Mouse (Mus musculus) left cerebral cortex, adult 9 months (tissue): ENCODE measurements around the gene Ifit1bl2.
A peak's percentile ranks its signal among the peaks of the same experiment; 100 is the strongest.
"Not testable (repeated sequence)": the region's sequence is repeated elsewhere in the genome, so short reads cannot be mapped to it uniquely, and the experiment has no call there.

Source experiments
- DNase-seq, 2 experiments: peaks; one replicate each; pipeline ENCODE4 v3.0.0; 2022; ENCODE audit warnings: low spot score in 2 of 2

Ifit1bl2 gene

GRCm38 (mm10) chr19:34610118-34610517 lies 30.4 kb downstream of the Ifit1bl2 start:
- not testable (repeated sequence) for DNase-seq

GRCm38 (mm10) chr19:34607237-34608051 lies 33.1 kb downstream of the Ifit1bl2 start, which contains the start of gene Ifit3b:
Ifit3b (plus strand) TSS chr19:34607970.
- DNase-seq: not testable (repeated sequence)

DNA sequence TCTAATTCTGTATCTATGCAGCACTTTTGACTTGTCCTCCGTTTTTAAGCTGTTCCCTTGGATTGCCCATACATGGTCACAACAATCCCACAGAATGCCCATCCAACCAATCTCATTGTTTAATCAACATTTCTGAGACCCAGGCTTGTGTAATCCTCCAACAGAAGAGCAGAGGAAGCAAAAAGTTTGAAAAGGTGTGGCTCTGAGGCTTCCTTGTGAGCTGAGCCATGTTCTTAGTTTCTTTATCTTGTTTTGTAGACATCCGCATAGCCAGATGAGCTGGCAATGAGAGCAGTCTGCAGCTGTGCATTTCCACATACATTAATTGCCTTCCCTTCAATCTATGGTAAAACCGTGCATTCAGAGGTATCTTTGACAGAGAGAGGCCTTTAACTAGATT lies 35.1 kb downstream of the Ifit1bl2 start:
- DNase-seq: no peak

DNA sequence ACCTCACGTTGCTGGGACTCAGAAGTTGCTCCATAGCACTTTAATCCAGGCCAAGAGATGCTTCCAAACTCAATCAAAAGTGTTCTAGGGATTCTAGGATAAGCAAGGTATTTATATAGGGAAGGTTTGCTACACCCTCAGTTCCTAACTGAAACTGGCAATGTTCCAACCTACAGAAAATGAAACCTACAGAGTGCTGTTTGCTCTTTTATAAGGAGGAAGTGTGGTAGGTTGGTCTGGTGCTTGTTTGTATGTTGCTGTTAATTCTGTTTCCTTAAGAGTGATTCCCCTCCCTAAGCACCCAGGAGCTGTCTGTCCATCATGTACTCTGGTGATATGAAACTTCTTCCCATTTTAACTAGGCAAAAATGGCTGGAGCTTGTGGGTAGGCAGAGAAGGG lies 38.7 kb downstream of the Ifit1bl2 start, which contains the start of gene Ifit1bl1:
Gene Ifit1bl1, minus strand, starts transcription at position 69 of the 400 bp plus-strand sequence.
- not testable (repeated sequence) for DNase-seq

- DNase-seq: not testable (repeated sequence)
Observed at GRCm38 (mm10) chr19:34599250-34599649, 41.3 kb downstream of the Ifit1bl2 start.

GRCm38 (mm10) chr19:34598341-34598740 lies 42.2 kb downstream of the Ifit1bl2 start:
- peak in 1 of 2 experiments; percentile 58 for DNase-seq

DNA sequence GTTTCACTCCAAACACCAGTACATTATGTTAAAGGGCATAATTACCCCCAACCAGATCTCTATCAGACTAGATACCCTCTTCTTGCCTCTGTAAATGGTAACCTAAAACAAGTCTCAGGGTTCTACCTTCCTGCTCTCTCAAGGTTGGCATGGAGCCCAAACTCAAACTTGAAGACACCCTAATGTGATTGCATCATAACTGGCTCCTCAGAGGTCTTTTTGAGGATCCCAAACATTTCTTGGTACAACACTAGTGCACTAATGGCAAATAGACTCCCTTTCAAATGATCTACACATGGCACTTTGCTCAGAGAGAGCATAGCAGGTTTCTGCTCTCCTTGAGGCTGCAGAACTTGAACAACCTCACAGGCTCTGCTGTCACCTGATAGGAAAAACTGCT lies 43.7 kb downstream of the Ifit1bl2 start:
- no peak for DNase-seq

GRCm38 (mm10) chr19:34594523-34594922 lies 46.0 kb downstream of the Ifit1bl2 start:
- not testable (repeated sequence) for DNase-seq

DNA sequence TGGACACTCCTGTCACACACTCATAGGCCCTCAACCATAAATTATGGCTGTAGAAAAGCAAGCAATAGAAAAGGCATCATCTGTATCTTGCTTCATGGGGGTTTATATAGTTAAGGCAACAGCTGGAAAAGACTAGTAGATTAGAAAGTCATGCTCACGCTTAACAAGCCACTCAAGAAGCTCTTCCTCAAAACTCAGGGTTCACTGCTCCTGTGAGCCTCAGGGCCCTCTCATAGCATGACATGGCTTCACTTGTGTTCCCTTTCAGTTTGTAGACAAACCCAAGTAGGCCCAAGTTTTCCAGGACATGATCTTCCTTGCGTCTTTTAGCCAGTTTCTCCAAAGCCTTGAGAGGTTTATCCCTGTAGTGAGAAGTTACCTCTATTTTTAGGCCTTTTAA lies 47.1 kb downstream of the Ifit1bl2 start:
- no peak for DNase-seq

GRCm38 (mm10) chr19:34588959-34589358 lies 51.6 kb downstream of the Ifit1bl2 start:
- DNase-seq: no peak

- DNase-seq: not testable (repeated sequence)
Observed at GRCm38 (mm10) chr19:34587898-34588692, 52.4 kb downstream of the Ifit1bl2 start.

- not testable (repeated sequence) for DNase-seq
Observed at GRCm38 (mm10) chr19:34585740-34586458, 54.6 kb downstream of the Ifit1bl2 start.

- DNase-seq: not testable (repeated sequence)
Observed at GRCm38 (mm10) chr19:34583126-34583766, 57.3 kb downstream of the Ifit1bl2 start, which contains the start of gene Ifit3. Ifit3 (plus strand) TSS chr19:34583531.

- DNase-seq: not testable (repeated sequence)
Observed at GRCm38 (mm10) chr19:34582696-34583095, 57.8 kb downstream of the Ifit1bl2 start.

GRCm38 (mm10) chr19:34577121-34577520 lies 63.4 kb downstream of the Ifit1bl2 start:
- no peak for DNase-seq

GRCm38 (mm10) chr19:34573650-34574049 lies 66.9 kb downstream of the Ifit1bl2 start:
- DNase-seq: no peak

DNA sequence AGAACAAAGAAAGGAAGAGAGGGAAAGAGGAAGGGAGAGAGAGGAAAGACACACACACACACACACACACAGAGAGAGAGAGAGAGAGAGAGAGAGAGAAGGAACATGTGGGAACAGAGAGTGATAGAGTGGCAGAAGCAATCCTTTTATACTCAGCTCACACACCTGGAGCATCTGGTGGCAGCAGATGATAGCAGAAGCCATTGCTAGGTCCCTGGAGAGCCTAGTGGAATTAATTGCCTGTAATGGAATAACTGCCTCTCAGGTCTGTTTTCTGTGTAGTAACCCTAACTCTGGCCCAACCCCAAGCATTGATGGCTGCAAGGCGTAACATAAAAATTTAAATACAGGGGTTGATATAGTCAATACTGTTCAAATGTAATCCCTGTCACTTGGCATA lies 69.5 kb downstream of the Ifit1bl2 start:
- no peak for DNase-seq

DNA sequence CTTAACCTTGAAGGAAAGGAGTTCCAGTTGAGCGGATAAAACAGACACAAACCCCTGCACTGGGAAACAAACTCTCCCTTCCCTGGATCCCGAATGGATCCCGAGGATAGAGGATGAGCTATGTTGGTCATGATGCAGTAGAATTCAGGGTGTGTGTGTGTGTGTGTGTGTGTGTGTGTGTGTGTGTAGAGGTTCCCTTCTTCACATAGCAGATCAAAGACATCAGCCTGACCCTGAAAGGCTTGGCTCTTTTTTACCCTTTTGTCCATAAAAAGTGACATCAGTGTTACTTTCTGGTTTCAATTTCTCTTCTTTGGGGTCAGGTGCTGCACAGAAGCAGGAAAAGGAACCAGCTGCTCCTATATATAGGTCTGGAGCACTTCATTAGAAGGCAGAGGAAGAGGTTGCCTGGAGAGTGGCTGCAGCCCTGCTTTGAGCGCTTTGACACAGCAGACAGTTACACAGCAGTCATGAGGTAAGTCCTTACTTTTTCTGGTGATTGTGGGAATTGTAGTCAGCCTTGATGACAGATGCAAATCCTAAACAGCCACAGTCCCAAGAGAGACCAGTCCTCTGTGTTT lies 70.6 kb downstream of the Ifit1bl2 start:
- no peak for DNase-seq

- no peak for DNase-seq
Observed at GRCm38 (mm10) chr19:34568988-34569895, 71.3 kb downstream of the Ifit1bl2 start.
